Mouse (Mus musculus): ENCODE data around the gene Mcpt8.
"Not testable (repeated sequence)": the region's sequence is repeated elsewhere in the genome, so short reads cannot be mapped to it uniquely, and the experiment has no call there.

Mcpt8 gene

DNA sequence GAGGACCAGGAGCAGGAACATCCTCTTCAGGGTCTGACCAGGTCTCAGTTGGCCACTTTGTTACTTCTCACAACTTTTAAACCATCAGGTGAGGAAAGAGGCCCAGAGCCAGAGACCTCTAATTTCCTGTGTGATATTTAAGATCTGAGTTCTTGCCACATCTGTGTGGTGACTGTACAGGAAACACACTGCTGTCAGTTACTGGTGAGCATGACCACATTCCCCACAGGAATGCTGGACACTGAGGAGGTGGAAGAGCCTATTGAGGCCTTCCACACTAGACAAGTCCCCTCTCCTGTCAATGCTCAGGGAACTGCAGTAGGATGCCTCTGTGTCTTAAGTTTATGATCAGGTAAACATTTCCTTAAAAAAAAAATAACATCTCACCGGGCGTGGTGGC lies at the start of gene Mcpt8:
Gene Mcpt8 (minus strand): TSS at position 107 of the 400 bp plus-strand sequence.
- no peak for DNase-seq (ENCODE audit: low read depth, low spot score)

DNA sequence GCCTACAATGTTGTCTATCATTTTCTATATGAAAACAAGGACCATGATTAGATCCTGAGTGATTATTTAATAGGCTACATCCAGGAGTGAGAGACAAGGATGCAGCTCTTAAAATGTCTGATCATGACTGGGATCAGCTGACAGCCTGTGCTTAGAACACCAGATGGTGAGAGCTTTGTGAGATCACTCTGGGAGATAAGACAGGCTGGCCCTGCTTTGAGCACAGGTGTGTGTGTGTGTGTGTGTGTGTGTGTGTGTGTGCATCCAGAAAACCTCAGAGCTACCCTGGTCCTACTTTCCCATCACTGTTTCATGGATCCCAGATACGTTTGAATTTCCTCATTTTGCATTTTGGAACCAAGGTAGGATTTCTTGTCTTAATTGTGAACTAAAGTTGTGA lies 48.6 kb upstream of the Mcpt8 start:
- DNase-seq (ENCODE audit: low read depth, low spot score) = not testable (repeated sequence)

DNA sequence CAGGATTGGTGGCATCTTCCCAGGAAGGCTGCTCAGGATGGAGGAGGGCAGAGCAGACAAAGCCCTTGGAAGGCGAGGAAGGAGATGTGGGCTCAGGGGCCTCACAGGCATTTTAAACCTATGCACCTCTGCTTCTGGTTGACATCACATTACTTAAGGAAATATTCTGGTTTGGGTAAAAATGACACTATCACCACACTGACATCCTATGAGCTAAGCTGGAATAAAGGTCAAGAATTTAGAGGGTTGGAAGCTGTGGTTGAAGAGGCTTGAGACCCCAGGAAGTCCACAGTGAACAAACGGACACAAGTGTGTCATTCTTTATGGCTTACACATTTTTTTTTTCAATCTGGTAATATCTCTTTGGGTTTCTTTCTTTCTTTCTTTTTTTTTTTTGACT lies 47.4 kb upstream of the Mcpt8 start, which contains the start of gene Gzmd:
Gene Gzmd (minus strand): TSS at position 101 of the 400 bp plus-strand sequence.
- DNase-seq (ENCODE audit: low read depth, low spot score) = not testable (repeated sequence)

DNA sequence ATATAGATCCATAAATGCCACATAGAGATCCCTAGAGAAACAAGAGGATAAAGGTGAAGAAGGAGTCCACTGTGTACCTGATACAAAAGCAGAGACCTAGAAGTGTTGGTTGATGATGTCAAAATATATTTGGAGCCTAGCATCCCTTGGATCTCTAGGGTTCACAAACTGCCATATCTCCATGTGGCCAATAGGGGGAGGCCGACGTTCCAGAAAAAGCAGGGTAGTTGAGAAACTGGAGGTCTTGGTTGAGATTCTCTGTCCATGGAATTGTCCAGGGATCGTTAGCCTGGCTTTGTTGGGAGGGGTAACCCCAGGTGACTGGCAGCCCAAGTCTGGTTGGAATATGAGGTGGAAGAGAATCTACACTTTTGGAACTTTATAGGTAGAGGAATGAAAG lies 43.3 kb upstream of the Mcpt8 start:
- DNase-seq (ENCODE audit: low read depth, low spot score) = peak; percentile 36

DNA sequence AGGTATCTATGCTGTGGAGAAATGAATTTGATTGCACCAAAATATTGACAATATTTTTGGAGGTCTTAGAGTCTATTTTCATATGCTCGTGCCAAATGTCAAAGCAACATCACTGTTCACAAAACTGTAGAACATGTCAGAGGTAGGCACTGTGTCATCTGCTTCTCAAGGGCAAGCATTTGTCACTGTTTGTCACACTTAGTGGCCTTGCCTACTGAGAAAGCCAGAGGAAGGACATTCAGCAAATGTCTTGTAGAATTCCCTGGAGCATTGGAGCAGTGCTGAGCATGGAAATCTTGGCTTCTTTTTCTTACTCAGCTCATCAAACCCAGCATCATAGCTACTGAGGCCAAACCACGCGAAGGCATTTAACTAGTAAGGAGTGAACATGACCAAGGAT lies 38.4 kb upstream of the Mcpt8 start:
- DNase-seq (ENCODE audit: low read depth, low spot score) = no peak

DNA sequence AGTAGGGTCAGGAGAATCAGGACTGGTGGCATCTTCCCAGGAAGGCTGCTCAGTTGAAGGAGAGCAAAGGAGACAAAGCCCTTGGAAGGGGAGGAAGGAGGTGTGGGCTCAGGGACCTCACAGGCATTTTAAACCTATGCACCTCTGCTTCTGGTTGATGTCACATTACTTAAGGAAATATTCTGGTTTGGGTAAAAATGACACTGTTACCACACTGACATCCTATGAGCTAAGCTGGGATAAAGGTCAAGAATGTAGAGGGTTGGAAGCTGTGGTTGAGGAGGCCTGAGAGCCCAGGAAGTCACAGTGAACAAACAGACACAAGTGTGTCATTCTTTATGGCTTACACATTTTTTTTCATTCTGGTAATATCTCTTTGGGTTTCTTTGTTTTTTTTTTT lies 35.5 kb upstream of the Mcpt8 start, which contains the start of gene Gzme:
Gene Gzme (minus strand): TSS at position 101 of the 400 bp plus-strand sequence.
- DNase-seq (ENCODE audit: low read depth, low spot score) = no peak

DNA sequence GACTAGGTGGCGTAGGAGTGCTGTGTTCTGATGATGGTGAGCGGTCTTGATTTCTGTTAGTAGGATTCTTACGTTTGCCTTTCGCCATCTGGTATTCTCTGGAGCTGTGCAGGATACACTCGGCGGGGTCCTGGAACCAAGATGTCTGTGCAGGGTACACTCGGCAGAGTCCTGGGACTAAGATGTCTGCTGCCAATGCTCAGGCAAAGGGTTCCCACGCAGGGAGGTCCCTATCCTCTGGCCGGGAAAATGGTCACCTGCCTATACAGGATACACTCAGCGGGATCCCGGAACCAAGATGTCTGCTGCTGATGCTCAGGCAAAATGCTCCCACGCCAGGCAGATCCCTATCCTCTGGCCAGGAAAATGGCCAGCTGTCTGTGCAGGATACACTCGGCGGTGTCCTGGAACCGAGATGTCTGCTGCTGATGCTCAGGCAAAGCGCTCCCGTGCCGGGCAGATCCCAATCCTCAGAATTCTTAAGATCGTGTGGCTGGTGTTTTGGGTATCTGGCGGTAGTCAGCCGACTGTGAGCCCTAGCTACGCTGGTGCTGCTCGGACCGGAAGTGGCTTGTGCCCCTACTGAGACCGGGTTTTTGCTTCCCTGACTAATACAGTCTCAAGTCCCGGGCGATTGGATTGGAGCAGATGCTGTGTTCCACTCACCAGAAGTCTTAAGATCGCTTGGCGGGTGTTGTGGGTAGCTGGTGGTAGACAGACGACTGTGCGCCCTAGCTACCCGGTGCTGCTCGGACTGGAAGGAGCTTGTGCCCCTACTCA lies 30.6 kb upstream of the Mcpt8 start:
- peak; percentile 74 for DNase-seq (ENCODE audit: low read depth, low spot score)

DNA sequence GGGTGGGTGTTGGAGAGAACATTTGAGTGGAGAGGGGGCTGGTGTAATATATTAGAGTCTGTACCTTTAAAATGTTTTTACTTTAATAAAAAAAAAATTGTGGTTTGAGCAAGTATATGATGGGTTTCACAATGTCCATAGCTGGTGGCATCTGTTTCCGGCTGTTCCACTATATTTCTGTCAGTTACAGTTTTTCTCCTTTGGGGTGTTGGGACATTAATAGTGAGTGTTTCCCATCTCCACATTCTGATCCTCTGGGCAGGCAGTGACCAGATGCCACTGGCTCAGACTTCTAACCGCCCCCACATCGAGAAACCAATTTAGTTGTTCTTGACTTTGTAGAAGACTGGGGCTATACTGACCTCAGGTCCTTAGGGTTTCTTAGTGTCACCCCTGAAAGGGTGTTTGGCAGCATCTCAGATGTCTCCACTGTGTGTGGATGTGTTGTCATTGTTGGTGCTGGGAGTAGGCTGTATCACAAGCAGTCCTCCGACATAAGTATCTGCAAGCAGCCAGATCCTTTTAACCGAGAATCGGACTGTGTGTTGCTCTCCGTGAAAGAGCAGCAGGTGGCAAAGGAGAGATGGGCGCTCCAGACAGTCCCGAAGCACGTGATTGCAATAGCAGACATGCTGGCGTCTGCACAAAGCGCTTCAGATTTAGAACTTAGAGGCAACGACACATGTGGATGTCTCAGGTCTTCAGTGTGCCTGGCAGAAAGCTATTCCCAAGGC lies 20.5 kb upstream of the Mcpt8 start:
- no peak for DNase-seq (ENCODE audit: low read depth, low spot score)

DNA sequence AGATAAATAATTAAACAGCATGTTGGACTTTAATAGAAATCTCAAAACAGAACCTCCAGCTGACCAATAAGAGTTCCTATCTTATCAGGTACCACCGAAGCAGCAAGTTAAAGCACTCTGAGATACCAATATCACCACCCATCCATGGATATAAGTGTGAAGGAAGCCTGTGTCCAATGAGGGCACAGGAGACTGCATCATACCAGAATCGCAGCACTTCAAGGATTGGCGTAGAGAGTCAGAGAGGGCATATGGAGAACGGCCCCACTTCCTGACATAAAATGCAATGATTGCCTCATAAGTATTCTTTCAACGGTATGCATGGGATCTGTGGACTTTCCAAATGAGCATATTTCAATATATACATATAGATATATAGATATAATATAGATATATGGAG lies 19.9 kb upstream of the Mcpt8 start:
- DNase-seq (ENCODE audit: low read depth, low spot score) = no peak

DNA sequence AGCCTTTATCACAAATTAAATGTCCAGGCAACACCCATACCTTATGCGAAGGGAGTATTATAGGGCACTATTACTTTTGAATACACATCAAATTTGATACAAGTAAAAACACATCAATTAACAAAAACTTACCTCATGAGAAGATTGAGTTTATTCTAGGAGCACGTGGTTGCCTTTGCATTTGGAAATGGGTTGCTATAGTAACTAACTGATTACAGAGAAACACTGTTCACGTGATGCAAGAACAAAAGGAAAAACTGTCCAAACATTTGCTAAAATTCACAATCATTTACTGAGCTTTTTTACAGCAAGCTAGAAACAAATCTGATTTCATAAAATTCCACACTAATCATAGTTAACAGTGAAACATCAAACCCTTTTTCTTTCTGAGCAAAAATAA lies 18.4 kb upstream of the Mcpt8 start:
- DNase-seq (ENCODE audit: low read depth, low spot score) = no peak

DNA sequence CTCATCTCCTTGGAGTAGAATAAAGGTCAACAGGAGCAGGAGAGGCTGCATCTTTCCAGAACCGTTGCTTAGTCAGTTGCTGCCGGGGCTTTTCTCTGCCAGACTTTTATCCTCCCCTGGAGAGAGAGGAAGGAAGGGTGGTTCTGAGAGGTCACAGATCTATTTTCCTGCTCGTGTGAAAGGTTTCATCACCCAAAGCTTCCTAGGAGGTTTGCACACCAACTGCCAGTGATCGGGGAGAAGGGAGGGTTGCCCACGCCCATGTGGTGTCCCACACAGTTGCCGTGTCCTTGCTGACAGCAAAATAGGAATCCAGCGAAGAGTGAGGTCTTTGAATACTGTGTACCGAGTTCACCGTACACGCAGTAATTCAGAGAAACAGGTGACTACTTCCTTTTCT lies 17.3 kb upstream of the Mcpt8 start, which contains the start of gene Ctsg:
Gene Ctsg (minus strand): TSS at position 189 of the 400 bp plus-strand sequence.
- DNase-seq (ENCODE audit: low read depth, low spot score) = no peak

DNA sequence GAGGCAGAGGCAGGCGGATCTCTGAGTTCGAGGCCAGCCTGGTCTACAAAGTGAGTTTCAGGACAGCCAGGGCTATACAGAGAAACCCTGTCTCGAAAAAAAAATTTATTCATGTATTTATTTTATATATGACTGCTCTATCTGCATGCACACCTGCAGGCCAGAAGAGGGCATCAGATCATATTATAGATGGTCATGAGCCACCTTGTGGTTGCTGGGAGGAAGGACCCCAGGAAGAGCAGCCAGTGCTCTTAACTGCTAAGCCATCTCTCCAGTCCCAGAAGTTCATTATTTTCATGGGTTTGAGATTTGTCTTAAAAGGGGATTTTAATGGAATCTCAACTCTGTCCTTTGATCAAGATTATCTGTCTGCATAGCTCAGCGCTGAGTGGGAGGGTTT lies 13.9 kb upstream of the Mcpt8 start:
- peak; percentile 79 for DNase-seq (ENCODE audit: low read depth, low spot score)

DNA sequence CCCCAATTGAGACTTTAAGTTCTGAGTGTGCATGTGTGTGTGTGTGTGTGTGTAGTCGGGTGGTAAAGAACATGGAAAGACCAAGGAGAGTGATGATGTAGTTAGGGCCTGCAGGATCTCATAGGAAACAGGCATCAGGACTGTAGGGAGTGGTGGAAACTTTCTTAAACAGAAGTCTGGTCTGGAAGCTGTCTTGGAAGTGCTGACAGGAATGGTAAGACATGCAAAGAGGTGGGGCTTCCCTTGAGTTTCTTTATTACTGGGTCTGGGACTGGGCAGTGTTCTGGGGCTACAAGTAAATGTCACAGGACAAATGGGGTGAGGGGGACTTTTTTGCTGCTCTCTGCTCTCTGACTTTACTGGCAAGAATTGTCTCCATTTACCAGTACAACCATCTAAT lies 12.5 kb upstream of the Mcpt8 start:
- no peak for DNase-seq (ENCODE audit: low read depth, low spot score)

DNA sequence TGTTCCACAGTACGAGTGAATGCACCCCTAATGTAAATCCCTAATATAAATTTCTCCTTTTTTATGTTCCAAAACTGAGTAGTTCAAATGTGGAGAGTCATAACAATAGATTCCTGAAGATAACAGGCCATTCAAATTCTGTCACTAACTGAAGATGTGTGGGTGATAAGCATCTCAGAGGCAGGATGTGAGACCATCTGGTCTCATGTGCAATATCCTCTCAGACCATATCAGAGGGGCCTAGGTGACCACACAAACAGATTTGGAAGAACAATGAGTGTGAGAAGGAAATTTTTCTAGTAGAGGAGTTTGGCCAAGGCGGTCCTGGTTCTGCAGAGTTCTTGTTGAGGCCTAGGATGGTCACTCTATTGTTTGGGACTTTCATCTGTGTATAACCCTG lies 8.3 kb upstream of the Mcpt8 start:
- no peak for DNase-seq (ENCODE audit: low read depth, low spot score)

DNA sequence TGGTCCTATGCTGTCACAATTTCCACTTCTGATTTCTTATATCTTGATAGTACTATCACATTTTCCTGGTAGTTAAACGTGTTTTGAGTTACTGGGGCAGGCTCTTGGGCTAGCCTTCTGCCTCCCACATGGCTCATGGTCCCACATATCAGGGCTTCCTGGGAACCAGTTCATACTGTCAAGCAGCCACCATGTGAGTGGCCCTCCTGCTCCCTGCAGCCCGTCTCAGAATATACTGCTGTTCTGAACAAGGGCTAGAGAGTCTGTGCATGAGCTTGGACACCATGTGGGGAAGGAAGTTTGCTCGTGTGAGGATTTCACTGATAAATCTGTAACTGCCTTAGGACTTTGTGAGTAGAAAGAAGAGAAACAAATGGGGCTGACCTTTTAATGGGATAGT lies 1.6 kb upstream of the Mcpt8 start:
- no peak for DNase-seq (ENCODE audit: low read depth, low spot score)

DNA sequence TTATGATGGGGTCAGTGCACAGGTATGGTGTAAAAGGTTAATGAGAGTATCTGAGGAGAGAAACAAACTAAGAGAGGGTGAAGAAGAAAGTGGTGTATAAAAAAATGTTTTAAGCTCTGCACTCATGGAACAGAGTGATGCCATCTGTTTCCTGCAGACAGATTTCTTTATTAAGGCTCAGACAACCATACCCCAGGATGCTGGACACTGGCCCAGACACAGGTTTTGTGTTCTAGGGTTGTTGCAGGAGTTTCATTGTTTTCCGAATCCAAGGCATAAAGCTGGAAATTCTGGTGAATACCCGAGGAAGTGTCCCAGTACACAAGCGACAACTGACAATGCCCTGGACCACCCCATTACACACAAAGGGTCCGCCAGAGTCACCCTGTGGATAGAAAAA lies 3.1 kb downstream of the Mcpt8 start:
- DNase-seq (ENCODE audit: low read depth, low spot score) = no peak

DNA sequence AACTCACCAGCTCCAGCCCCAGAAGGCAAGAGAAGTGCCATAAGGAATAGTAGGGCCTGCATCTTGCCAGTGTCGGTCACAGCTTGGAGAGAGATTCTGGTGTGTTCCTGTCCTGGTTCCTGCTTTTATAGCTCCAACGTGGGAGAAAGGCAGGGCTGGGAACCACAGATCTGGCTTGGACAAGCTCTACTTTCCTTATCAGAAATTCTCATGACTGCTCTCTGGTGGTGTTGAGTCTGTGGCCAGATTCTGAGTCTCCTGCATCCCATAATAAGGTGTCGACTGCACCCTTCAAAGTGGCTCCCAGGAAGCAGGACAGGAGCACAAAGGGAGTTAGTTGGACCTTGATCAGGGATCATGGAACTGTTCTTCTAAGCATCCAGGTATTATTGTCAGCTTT lies 22.9 kb downstream of the Mcpt8 start, which contains the start of gene Mcpt4:
Gene Mcpt4 (minus strand): TSS at position 101 of the 400 bp plus-strand sequence.
- not testable (repeated sequence) for DNase-seq (ENCODE audit: low read depth, low spot score)

DNA sequence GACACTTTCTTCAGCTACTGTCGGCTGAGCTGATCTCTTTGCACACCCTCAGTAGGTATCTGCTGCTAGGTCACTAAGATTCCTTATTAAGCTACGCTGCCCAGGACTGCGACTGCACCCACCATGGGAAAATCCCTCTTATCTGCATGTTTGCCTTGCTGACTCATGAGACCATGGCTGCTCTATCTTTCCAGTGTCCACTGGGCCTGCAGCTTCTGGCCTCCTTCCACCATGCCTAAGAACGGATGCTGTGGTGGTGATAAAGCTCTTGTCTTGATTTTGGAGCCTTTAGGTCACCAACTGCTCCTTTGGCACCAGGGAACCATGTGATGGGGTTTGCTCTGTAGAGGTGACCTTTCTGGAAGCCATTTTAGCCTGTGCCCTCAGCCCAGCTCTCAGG lies 27.4 kb downstream of the Mcpt8 start:
- DNase-seq (ENCODE audit: low read depth, low spot score) = no peak

DNA sequence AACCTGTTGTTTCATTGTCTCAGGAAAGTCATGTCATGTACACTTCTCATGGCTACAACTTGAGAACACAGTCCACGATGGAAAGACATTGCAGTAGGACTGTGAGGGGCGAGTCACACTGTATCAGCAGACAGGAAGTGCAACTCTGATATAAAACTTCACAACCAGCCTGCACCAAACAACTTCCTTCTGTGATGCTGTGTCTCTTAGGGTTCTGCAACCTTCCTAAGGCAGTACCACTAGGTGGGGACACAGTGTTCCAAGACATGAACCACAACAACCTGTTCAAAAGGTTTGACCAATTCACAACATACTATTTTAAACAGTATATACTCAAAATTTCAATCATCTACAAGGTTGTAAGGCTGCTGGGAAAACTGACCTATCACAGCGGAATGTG lies 29.7 kb downstream of the Mcpt8 start:
- DNase-seq (ENCODE audit: low read depth, low spot score) = no peak

DNA sequence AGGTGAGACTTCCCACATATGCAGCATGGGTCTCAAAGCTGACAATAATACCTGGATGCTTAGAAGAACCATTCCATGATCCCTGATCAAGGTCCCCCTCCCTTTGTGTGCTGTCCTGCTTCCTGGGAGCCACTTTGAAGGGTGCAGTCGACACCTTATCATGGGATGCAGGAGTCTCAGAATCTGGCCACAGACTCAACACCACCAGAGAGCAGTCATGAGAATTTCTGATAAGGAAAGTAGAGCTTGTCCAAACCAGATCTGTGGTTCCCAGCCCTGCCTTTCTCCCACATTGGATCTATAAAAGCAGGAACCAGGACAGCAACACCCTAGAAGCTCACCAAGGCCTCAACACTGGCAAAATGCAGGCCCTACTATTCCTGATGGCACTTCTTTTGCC lies 43.3 kb downstream of the Mcpt8 start, which contains the start of gene Mcpt2:
Gene Mcpt2 (plus strand): TSS at position 250 of the 400 bp plus-strand sequence.
- DNase-seq (ENCODE audit: low read depth, low spot score) = not testable (repeated sequence)

DNA sequence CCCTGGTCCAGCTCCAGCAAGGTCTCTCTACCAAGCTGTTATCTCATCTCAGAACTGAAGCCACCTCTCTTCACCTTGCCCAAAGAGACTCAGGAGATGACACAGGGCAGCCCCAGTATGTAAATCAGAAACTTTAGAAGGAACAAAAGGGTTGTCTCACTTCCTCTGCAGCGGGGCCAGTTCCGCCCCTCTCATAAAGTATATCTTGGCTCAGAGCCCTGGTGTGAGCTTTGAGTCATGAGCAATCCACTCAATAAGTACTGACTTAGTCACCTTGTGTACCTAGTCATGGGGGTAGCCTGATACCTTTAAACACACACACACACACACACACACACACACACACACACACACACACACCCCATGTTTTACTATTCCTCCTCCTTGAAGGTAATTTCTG lies 50.6 kb downstream of the Mcpt8 start:
- no peak for DNase-seq (ENCODE audit: low read depth, low spot score)
